Mouse (Mus musculus) lung, postnatal 10 days (tissue): ENCODE measurements around the gene Adamts10.
A peak's percentile ranks its signal among the peaks of the same experiment; 100 is the strongest.

Experiments
- DNase-seq: peaks from one replicate; pipeline ENCODE4 v3.0.0; 2021

The Adamts10 gene

GRCm38 (mm10) chr17:33554536-33554935, 30.5 kb downstream of the Adamts10 start:
- no peak for DNase-seq

- peak; percentile 67 for DNase-seq
These were observed 31.3 kb downstream of the Adamts10 start, which contains the start of gene Myo1f for GRCm38 (mm10) chr17:33555223-33555855. Gene Myo1f (plus strand): TSS chr17:33555707.

GRCm38 (mm10) chr17:33557922-33558321, 33.9 kb downstream of the Adamts10 start:
- DNase-seq, result no peak

- no peak for DNase-seq
These were observed 39.6 kb downstream of the Adamts10 start for GRCm38 (mm10) chr17:33563527-33564076.

- no peak for DNase-seq
These were observed 40.6 kb downstream of the Adamts10 start for GRCm38 (mm10) chr17:33564599-33564998.

- DNase-seq, result no peak
These were observed 42.2 kb downstream of the Adamts10 start for GRCm38 (mm10) chr17:33566182-33566581.

- no peak for DNase-seq
These were observed 60.1 kb downstream of the Adamts10 start for GRCm38 (mm10) chr17:33584061-33584460.

GRCm38 (mm10) chr17:33586011-33586410, 62.0 kb downstream of the Adamts10 start:
- no peak for DNase-seq

GRCm38 (mm10) chr17:33597271-33597670, 73.3 kb downstream of the Adamts10 start:
- DNase-seq, result no peak

- DNase-seq, result no peak
These were observed 74.5 kb downstream of the Adamts10 start for GRCm38 (mm10) chr17:33598506-33598905.

GRCm38 (mm10) chr17:33599836-33600475, 76.0 kb downstream of the Adamts10 start:
- DNase-seq, result no peak

GRCm38 (mm10) chr17:33600831-33601230, 76.8 kb downstream of the Adamts10 start:
- no peak for DNase-seq

GRCm38 (mm10) chr17:33601947-33602346, 77.9 kb downstream of the Adamts10 start:
- no peak for DNase-seq
